Mouse (Mus musculus): ENCODE measurements at regions not wholly inside any gene's neighbourhood (a gene's known extent, or its start where the extent isn't known, plus 50 kb on each side); places are given as distances from the start of the nearest gene placed in this dataset. TPM values are rescaled to one million over a fixed set of nuclear protein-coding genes. Genes with fewer than 3 reads are reported as not detected.

DNA sequence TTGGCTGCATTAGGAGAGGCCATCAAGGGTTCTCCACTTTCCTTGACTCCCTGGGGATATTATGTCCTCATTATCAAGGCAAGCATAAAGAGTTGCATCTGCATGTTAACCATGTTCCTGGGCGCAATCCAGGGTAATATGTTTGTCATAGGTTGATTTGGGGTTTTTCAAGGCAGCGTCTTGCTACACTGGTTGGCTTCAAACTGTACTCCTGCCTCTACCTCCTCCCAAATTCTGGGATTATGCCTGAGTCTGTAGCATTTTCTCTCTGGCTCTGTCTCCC is 65.1 kb upstream of the Med13l start:
- H3K4me3 ChIP-seq = no peak overlapping the region

DNA sequence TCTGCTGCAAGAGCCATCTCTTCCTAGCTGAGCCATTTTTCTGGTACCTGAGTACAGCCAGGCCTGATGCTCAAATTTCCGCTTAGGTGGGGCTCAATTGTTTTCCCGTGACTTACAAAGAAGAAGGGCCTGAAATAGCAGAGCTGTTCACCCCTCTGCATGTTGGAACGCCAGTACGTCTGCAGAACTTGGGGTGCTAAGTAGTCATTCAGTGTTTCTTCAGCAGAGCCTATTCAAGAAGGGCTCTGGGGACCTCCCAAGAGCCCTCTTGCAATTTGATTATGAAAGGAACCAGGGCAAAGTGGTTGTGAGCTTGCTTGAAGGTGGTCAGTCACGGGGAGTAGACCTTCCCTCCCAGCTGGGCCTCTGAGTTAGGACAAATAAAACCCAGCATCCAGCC is 58.9 kb upstream of the Med13l start:
- H3K4me2 ChIP-seq (replicated peaks) = no peak overlapping the region
- no peak overlapping the region for H3K9ac ChIP-seq (replicated peaks)
- H3K36me3 ChIP-seq = no peaks in the 10 kb centered on the region
- no peaks in the 10 kb centered on the region for H3K27me3 ChIP-seq
- H3K4me1 ChIP-seq = no peaks in the 10 kb centered on the region
- no peaks in the 10 kb centered on the region for H3K9me3 ChIP-seq
- WGBS = 66% methylated on average over 5 of the region's 5 CpGs
- ATAC-seq (ENCODE audit: low FRiP score, low read depth) = no peak
- no peak overlapping the region for H3K4me3 ChIP-seq
- H3K27ac ChIP-seq (replicated peaks) = no peak overlapping the region

More for the DNA sequence above, 65.1 kb upstream of the Med13l start:
- H3K36me3 ChIP-seq = no peaks in the 10 kb centered on the region
- no peak overlapping the region for H3K9ac ChIP-seq (replicated peaks)
- ATAC-seq (ENCODE audit: low FRiP score, low read depth) = no peak
- 78% methylated on average over 2 of the region's 2 CpGs for WGBS
- 0 out of 2 replicates have a peak, but pooled peaks cover 10% of the 10 kb centered on the region for H3K27me3 ChIP-seq
- no peak overlapping the region for H3K27ac ChIP-seq (replicated peaks)
- 0 out of 2 replicates have a peak, but pooled peaks cover 3% of the 10 kb centered on the region for H3K4me1 ChIP-seq
- H3K9me3 ChIP-seq = no peaks in the 10 kb centered on the region
- no peak overlapping the region for H3K4me2 ChIP-seq (replicated peaks)

DNA sequence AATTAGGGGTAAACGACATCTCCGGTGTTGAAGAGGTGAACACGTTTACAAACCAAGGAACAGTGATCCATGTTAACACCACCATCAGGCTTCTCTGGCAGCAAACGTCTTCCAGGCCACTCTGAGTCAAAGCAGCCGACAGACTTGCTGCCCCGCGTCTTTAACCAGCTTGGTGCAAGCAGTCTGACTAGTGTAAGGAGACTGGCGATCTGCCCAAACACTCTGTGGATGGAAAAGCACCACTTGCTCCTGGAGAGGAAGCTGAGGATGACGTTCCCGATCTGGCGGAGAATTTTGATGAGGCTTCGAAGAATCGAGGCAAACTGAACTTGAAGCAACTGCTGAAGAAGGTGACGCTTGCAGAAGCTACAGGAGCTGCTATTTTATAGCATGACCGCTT is 57.5 kb upstream of the Med13l start:
- no peaks in the 10 kb centered on the region for H3K36me3 ChIP-seq
- H3K4me2 ChIP-seq (replicated peaks) = no peak overlapping the region
- no peaks in the 10 kb centered on the region for H3K9me3 ChIP-seq
- no peaks in the 10 kb centered on the region for H3K27me3 ChIP-seq
- no peak overlapping the region for H3K27ac ChIP-seq (replicated peaks)
- no peak overlapping the region for H3K9ac ChIP-seq (replicated peaks)
- ATAC-seq (ENCODE audit: low FRiP score, low read depth) = no peak
- H3K4me3 ChIP-seq = no peak overlapping the region
- no peaks in the 10 kb centered on the region for H3K4me1 ChIP-seq
- 80% methylated on average over 15 of the region's 15 CpGs for WGBS

DNA sequence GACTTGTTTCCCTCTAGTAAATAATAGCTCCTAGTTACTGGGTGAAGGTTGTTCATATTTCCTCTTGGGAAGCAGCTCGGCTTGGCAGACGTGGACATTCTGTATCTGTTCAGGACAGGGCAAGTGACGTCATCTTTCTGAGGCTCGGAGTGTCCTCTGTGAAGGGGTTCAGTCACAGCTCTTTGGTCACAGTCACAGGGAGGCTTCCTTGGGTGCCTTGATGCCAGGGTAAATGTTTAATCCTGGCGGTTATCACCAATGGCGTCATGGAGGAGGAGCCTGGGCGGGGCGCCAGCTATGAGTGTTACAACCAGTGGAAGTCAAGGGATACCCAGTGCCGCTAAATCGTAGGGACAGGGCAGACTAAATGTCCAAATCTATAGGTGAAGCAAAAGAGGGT is 56.3 kb upstream of the Med13l start:
- no peak for ATAC-seq (ENCODE audit: low FRiP score, low read depth)
- Histone ChIP-seq H3K27me3 (no peaks in the 10 kb centered on the region), H3K4me2 (replicated peaks) (no peak overlapping the region), H3K9me3 (no peaks in the 10 kb centered on the region), H3K36me3 (no peaks in the 10 kb centered on the region), H3K4me1 (no peaks in the 10 kb centered on the region), H3K9ac (replicated peaks) (no peak overlapping the region), H3K27ac (replicated peaks) (no peak overlapping the region), H3K4me3 (no peak overlapping the region)
- 92% methylated on average over 10 of the region's 10 CpGs for WGBS

DNA sequence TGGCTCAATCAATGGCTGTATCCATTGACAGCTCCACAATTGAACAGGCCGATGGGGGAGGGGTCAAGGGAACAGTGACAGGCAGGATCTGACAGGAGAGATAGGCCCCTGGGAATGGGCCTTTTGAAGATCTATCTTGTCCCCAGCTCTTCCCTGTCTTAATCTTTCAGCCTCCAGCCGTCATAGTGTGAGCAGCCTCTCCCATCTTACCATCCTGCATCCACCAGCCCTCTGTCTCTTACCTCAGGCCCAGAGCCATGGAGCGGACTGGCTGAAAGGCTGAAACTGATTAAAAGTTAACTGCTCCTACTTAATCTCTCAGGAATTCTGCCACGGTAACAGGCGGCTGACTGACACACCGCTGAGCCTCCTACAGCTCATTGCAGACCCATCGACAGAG is 55.6 kb upstream of the Med13l start:
- ATAC-seq (ENCODE audit: low FRiP score, low read depth) = no peak
- H3K9ac ChIP-seq (replicated peaks) = no peak overlapping the region
- no peak overlapping the region for H3K4me3 ChIP-seq
- WGBS = 15% methylated on average over 7 of the region's 7 CpGs
- H3K4me1 ChIP-seq = no peaks in the 10 kb centered on the region
- no peaks in the 10 kb centered on the region for H3K36me3 ChIP-seq
- H3K9me3 ChIP-seq = no peaks in the 10 kb centered on the region
- no peak overlapping the region for H3K4me2 ChIP-seq (replicated peaks)
- H3K27me3 ChIP-seq = no peaks in the 10 kb centered on the region
- no peak overlapping the region for H3K27ac ChIP-seq (replicated peaks)

DNA sequence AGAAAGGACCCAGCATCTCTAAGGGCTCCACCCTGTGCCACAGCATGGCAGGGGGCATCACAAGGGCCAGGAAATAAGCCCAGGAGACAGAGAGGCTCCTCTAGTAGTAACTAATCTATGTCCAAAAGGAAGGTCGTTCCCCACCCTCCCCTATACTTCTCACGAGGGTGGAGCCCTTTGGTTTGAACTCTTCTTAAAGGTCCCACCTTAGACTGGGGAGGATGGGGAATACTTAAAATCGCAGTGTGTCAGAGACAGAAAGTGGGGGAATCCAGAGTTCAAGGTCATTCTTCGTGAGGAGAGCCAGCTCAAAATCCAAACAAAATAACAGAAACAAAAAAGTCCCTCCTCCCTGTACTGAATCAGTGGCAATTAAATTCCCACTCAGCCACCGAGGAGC is 50.6 kb upstream of the Med13l start:
- H3K4me1 ChIP-seq = peaks cover 10% of the 10 kb centered on the region; the same call in 1 of the 2 replicates
- 73% methylated on average over 5 of the region's 5 CpGs for whole genome bisulfite sequencing
- H3K9me3 ChIP-seq = no peaks in the 10 kb centered on the region
- no peak overlapping the region for H3K9ac ChIP-seq (replicated peaks)
- H3K36me3 ChIP-seq = no peaks in the 10 kb centered on the region
- no peak overlapping the region for H3K27ac ChIP-seq (replicated peaks)
- peaks cover 36% of the 10 kb centered on the region for H3K27me3 ChIP-seq
- no peak overlapping the region for H3K4me3 ChIP-seq
- no peak for ATAC-seq (ENCODE audit: low FRiP score, low read depth)
- no peak overlapping the region for H3K4me2 ChIP-seq (replicated peaks)

Small RNAs in the stretch of these regions (microRNA-seq; reads per million reads assigned to microRNA genes)
- gene Gm26455 = not detected
